Mouse (Mus musculus) stomach, postnatal 0 days (tissue): Measurements from ENCODE around the gene Ctnnd2.

Experiments
- CTCF ChIP-seq: IDR thresholded peaks from 2 replicates; pipeline ENCODE4 v1.5.1; 2016; ENCODE audit warnings: antibody characterized with exemption, low read depth, mild to moderate bottlenecking, moderate library complexity
- EP300 ChIP-seq: optimal IDR thresholded peaks from 2 replicates; pipeline ENCODE3; 2016; ENCODE audit warnings: antibody characterized with exemption

DNA sequence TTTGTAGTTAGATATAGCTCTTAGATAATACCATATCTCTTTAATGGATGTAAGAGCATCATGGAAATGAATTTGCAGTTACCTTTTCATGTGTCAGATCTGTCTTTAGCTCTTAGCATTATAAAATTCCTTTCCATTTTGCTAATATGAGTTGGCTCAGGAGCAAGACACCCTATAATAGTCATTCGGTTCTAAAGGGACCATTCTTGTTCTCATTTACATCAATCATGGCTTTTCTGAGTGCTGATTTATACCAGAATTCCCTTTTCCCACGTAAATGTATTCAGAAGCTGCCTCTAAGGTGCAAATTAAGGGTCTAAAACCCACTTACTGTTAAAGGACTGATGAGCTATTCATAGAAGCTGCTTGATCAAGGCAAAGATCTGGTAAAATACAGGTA lies 445.5 kb downstream of the Ctnnd2 start:
- TF ChIP-seq CTCF = no peak
- no peak for TF ChIP-seq EP300
